Mouse (Mus musculus) heart, postnatal 0 days (tissue): ENCODE measurements around the gene 1700029I15Rik. TPM values are rescaled to one million over a fixed set of nuclear protein-coding genes. Genes with fewer than 3 reads are reported as not detected.
A peak's percentile ranks its signal among the peaks of the same experiment; 100 is the strongest.

Experiments
- ATAC-seq: fragments of 200-750 bp; cut with Nextera tagmentation; 2 replicates; pipeline ENCODE4 v1.8.0; 2017; ENCODE audit warnings: low read depth, moderate number of reproducible peaks, moderate library complexity; ENCODE audit not compliant: insufficient read depth
- DNase-seq: peaks from one replicate; pipeline ENCODE4 v3.0.0-alpha.2; 2016; ENCODE audit warnings: low spot score
- H3K27ac ChIP-seq: fragments of 300-500 bp; sonication (generic); 2 replicates; pipeline ENCODE4 v1.5.1; 2014; ENCODE audit warnings: low read depth, mild to moderate bottlenecking
- H3K27me3 ChIP-seq: fragments of 300-500 bp; sonication (generic); 2 replicates; pipeline ENCODE4 v1.6.1; 2014; ENCODE audit warnings: low read length, mixed read lengths; ENCODE audit not compliant: control insufficient read depth, insufficient read depth
- H3K36me3 ChIP-seq: fragments of 300-500 bp; sonication (generic); replicated peaks from 2 replicates; pipeline ENCODE4 v1.6.1; 2014; ENCODE audit warnings: low read length, mixed read lengths; ENCODE audit not compliant: control insufficient read depth, insufficient read depth
- H3K4me1 ChIP-seq: fragments of 300-500 bp; sonication (generic); 2 replicates; pipeline ENCODE4 v1.6.1; 2014; ENCODE audit warnings: antibody characterized with exemption; ENCODE audit not compliant: control insufficient read depth, insufficient read depth
- H3K4me2 ChIP-seq: fragments of 300-500 bp; sonication (generic); 2 replicates; pipeline ENCODE4 v1.6.1; 2014; ENCODE audit warnings: low read depth, mild to moderate bottlenecking, low read length, moderate library complexity
- H3K4me3 ChIP-seq: fragments of 300-500 bp; sonication (generic); 2 replicates; pipeline ENCODE4 v1.5.1; 2014; ENCODE audit warnings: low read depth, low read length
- H3K9ac ChIP-seq: fragments of 300-500 bp; sonication (generic); replicated peaks from 2 replicates; pipeline ENCODE4 v1.6.1; 2014; ENCODE audit warnings: low read depth, low read length, mixed read lengths
- H3K9me3 ChIP-seq: fragments of 300-500 bp; sonication (generic); replicated peaks from 2 replicates; pipeline ENCODE4 v1.6.1; 2016; ENCODE audit warnings: low read length; ENCODE audit not compliant: control insufficient read depth
- CTCF ChIP-seq: IDR thresholded peaks from 2 replicates; pipeline ENCODE4 v1.5.1; 2016; ENCODE audit warnings: antibody characterized with exemption, control low read depth, low read depth
- EP300 ChIP-seq: IDR thresholded peaks from 2 replicates; pipeline ENCODE4 v1.6.1; 2016; ENCODE audit warnings: antibody characterized with exemption, low read depth
- WGBS: fragments of 180-500 bp; shearing (Covaris S2); extraction: QIAGEN DNeasy Blood & Tissue Kit; methylation state at CpG from one replicate; pipeline ENCODE4 v1.1.7; 2014; 5-methylcytosine and 5-hydroxymethylcytosine counted together
- polyA plus RNA-seq: library from polyadenylated mRNA; unstranded; fragments of >200 nt; fragmentation: Nextera tagmentation; extraction: Ambion mirVana; gene quantifications from 2 replicates; pipeline ENCODE4 v1.2.1, GENCODE M21; 2015
- total RNA-seq: library from RNA; depleted of rRNA; stranded (reverse); fragments of >200 nt; gene quantifications from 2 replicates; pipeline ENCODE4 v1.2.3, GENCODE M21; 2014; ENCODE audit warnings: low replicate concordance

1700029I15Rik gene
- total and polyA plus RNA-seq, 2 experiments from 2014 or later: 0.87 to 2.8 TPM

- Histone ChIP-seq H3K4me3 (no peak overlapping the region), H3K4me2 (no peak overlapping the region), H3K36me3 (peaks cover 52% of the 10 kb centered on the region), H3K27ac (no peak overlapping the region), H3K4me1 (0 out of 2 replicates have a peak, but pooled peaks cover 4% of the 10 kb centered on the region), H3K9ac (no peak overlapping the region), H3K27me3 (no peaks in the 10 kb centered on the region), H3K9me3 (no peaks in the 10 kb centered on the region)
- TF ChIP-seq EP300 (no peak), CTCF (no peak)
- WGBS: 89% methylated on average over 6 of the region's 6 CpGs
- DNase-seq: no peak
- ATAC-seq: no peak
Observed at GRCm38 (mm10) chr2:92362571-92363228, 19.6 kb upstream of the 1700029I15Rik start.

- ATAC-seq (no peak), DNase-seq (no peak)
- Histone ChIP-seq H3K36me3 (peaks cover 38% of the 10 kb centered on the region), H3K4me1 (0 out of 2 replicates have a peak, but pooled peaks cover 4% of the 10 kb centered on the region), H3K4me3 (no peak overlapping the region), H3K9me3 (no peaks in the 10 kb centered on the region), H3K4me2 (no peak overlapping the region), H3K27me3 (peaks cover 7% of the 10 kb centered on the region; the same call in 1 of the 2 replicates), H3K27ac (no peak overlapping the region), H3K9ac (no peak overlapping the region)
- TF ChIP-seq EP300 (no peak), CTCF (no peak)
- WGBS: 90% methylated on average over 4 of the region's 4 CpGs
Observed at GRCm38 (mm10) chr2:92364086-92364485, 18.3 kb upstream of the 1700029I15Rik start.

- TF ChIP-seq EP300: no peak
- no peak for TF ChIP-seq CTCF
- Histone ChIP-seq H3K9ac (no peak overlapping the region), H3K27ac (no peak overlapping the region), H3K27me3 (peaks cover 21% of the 10 kb centered on the region), H3K4me3 (no peak overlapping the region), H3K4me1 (0 out of 2 replicates have a peak, but pooled peaks cover under 1% of the 10 kb centered on the region), H3K4me2 (no peak overlapping the region), H3K9me3 (no peaks in the 10 kb centered on the region), H3K36me3 (peaks cover 23% of the 10 kb centered on the region)
- WGBS: 88% methylated on average over 10 of the region's 10 CpGs
- ATAC-seq (no peak), DNase-seq (no peak)
Observed at GRCm38 (mm10) chr2:92365568-92365967, 16.8 kb upstream of the 1700029I15Rik start.

- H3K27me3 ChIP-seq: peaks cover 40% of the 10 kb centered on the region
- no peaks in the 10 kb centered on the region for H3K9me3 ChIP-seq
- DNase-seq (no peak), ATAC-seq (no peak)
- TF ChIP-seq CTCF (no peak), EP300 (no peak)
- 0 out of 2 replicates have a peak, but pooled peaks cover 3% of the 10 kb centered on the region for H3K4me1 ChIP-seq
- H3K9ac ChIP-seq: no peak overlapping the region
- H3K4me2 ChIP-seq: no peak overlapping the region
- 25% methylated on average over 20 of the region's 20 CpGs for WGBS
- H3K4me3 ChIP-seq: no peak overlapping the region
- H3K36me3 ChIP-seq: peaks cover 14% of the 10 kb centered on the region
- no peak overlapping the region for H3K27ac ChIP-seq
Observed at GRCm38 (mm10) chr2:92367383-92368029, 14.8 kb upstream of the 1700029I15Rik start.

GRCm38 (mm10) chr2:92370375-92370774 is 12.0 kb upstream of the 1700029I15Rik start:
- ATAC-seq (no peak), DNase-seq (no peak)
- H3K4me3 ChIP-seq: peak overlapping the region; percentile 39
- WGBS: 16% methylated on average over 19 of the region's 19 CpGs
- H3K27me3 ChIP-seq: peaks cover 40% of the 10 kb centered on the region
- peaks cover 7% of the 10 kb centered on the region; the same call in 1 of the 2 replicates for H3K4me1 ChIP-seq
- peak overlapping the region; percentile 60 for H3K4me2 ChIP-seq
- TF ChIP-seq CTCF (no peak), EP300 (no peak)
- no peak overlapping the region for H3K27ac ChIP-seq
- no peak overlapping the region; the same call in 1 of the 2 replicates for H3K9ac ChIP-seq
- H3K36me3 ChIP-seq: no peaks in the 10 kb centered on the region
- no peaks in the 10 kb centered on the region for H3K9me3 ChIP-seq
